Mouse (Mus musculus) forebrain, postnatal 0 days (tissue): Measurements from ENCODE around the gene Myo1d. TPM values are rescaled to one million over a fixed set of nuclear protein-coding genes. Genes with fewer than 3 reads are reported as not detected.
A peak's percentile ranks its signal among the peaks of the same experiment; 100 is the strongest.

Experiments used
- ATAC-seq: fragments of 200-750 bp; cut with Nextera tagmentation; 2 replicates; pipeline ENCODE4 v1.8.0; 2017; ENCODE audit warnings: mild to moderate bottlenecking, moderate library complexity
- DNase-seq: peaks from one replicate; pipeline ENCODE4 v3.0.0-alpha.2; 2015
- H3K27ac ChIP-seq: fragments of 300-500 bp; sonication (generic); 2 replicates; pipeline ENCODE4 v1.5.1; 2014; ENCODE audit warnings: low read depth, mild to moderate bottlenecking, antibody characterized with exemption, low read length, moderate library complexity, mixed read lengths
- H3K27me3 ChIP-seq: fragments of 300-500 bp; sonication (generic); 2 replicates; pipeline ENCODE4 v1.6.1; 2014; ENCODE audit warnings: mild to moderate bottlenecking, low read length, mixed read lengths; ENCODE audit not compliant: insufficient read depth
- H3K36me3 ChIP-seq: fragments of 300-500 bp; sonication (generic); 2 replicates; pipeline ENCODE4 v1.6.1; 2014; ENCODE audit warnings: mild to moderate bottlenecking, moderate library complexity; ENCODE audit not compliant: insufficient read depth
- H3K4me1 ChIP-seq: fragments of 300-500 bp; sonication (generic); 2 replicates; pipeline ENCODE4 v1.6.1; 2014; ENCODE audit warnings: antibody characterized with exemption; ENCODE audit not compliant: insufficient read depth
- H3K4me2 ChIP-seq: fragments of 300-500 bp; sonication (generic); 2 replicates; pipeline ENCODE4 v1.6.1; 2014; ENCODE audit warnings: low read depth, mild to moderate bottlenecking, moderate library complexity
- H3K4me3 ChIP-seq: fragments of 300-500 bp; sonication (generic); 2 replicates; pipeline ENCODE4 v1.5.1; 2014; ENCODE audit warnings: low read depth, low read length, mixed read lengths
- H3K9ac ChIP-seq: fragments of 300-500 bp; sonication (generic); 2 replicates; pipeline ENCODE4 v1.6.1; 2014; ENCODE audit warnings: mild to moderate bottlenecking
- H3K9me3 ChIP-seq: fragments of 300-500 bp; sonication (generic); 2 replicates; pipeline ENCODE4 v1.6.1; 2016; ENCODE audit warnings: low read length
- CTCF ChIP-seq: sonication (generic); IDR thresholded peaks from 2 replicates; pipeline ENCODE4 v1.5.1; 2016; ENCODE audit warnings: antibody characterized with exemption, control low read depth, low read depth
- WGBS: fragments of 180-500 bp; shearing (Covaris S2); extraction: QIAGEN DNeasy Blood & Tissue Kit; methylation state at CpG from one replicate; pipeline ENCODE4 v1.1.7; 2014; 5-methylcytosine and 5-hydroxymethylcytosine counted together
- polyA plus RNA-seq: library from polyadenylated mRNA; unstranded; fragments of >200 nt; fragmentation: Nextera tagmentation; extraction: Ambion mirVana; gene quantifications from 2 replicates; pipeline ENCODE4 v1.2.1, GENCODE M21; 2015
- total RNA-seq: library from RNA; depleted of rRNA; stranded (reverse); fragments of >200 nt; gene quantifications from 2 replicates; pipeline ENCODE4 v1.2.3, GENCODE M21; 2014

Myo1d gene
- total and polyA plus RNA-seq, 2 experiments from 2014 or later = 1.2 to 3.4 TPM

GRCm38 (mm10) chr11:80614949-80615725 lies 164.7 kb downstream of the Myo1d start:
- H3K4me1 ChIP-seq = 0 out of 2 replicates have a peak, but pooled peaks cover 4% of the 10 kb centered on the region
- peak overlapping the region; percentile 66 for H3K27ac ChIP-seq
- DNase-seq = no peak
- no peaks in the 10 kb centered on the region for H3K9me3 ChIP-seq
- no peaks in the 10 kb centered on the region for H3K27me3 ChIP-seq
- H3K4me2 ChIP-seq = no peak overlapping the region
- no peak for TF ChIP-seq CTCF
- ATAC-seq = no peak
- no peak overlapping the region for H3K4me3 ChIP-seq
- no peak overlapping the region for H3K9ac ChIP-seq
- no peaks in the 10 kb centered on the region for H3K36me3 ChIP-seq
- 43% methylated on average over 6 of the region's 6 CpGs for WGBS

- WGBS = 30% methylated on average over 5 of the region's 5 CpGs
- peak; percentile 54; the same call in 1 of the 2 replicates for ATAC-seq
- no peak overlapping the region for H3K27ac ChIP-seq
Measured at GRCm38 (mm10) chr11:80614418-80614817, 165.4 kb downstream of the Myo1d start.

GRCm38 (mm10) chr11:80613534-80613933 lies 166.3 kb downstream of the Myo1d start:
- H3K4me1 ChIP-seq = 0 out of 2 replicates have a peak, but pooled peaks cover 4% of the 10 kb centered on the region
- H3K9me3 ChIP-seq = no peaks in the 10 kb centered on the region
- no peak overlapping the region for H3K27ac ChIP-seq
- no peaks in the 10 kb centered on the region for H3K27me3 ChIP-seq
- H3K4me3 ChIP-seq = no peak overlapping the region
- WGBS = 27% methylated on average over 6 of the region's 6 CpGs
- no peak for TF ChIP-seq CTCF
- no peak overlapping the region for H3K9ac ChIP-seq
- H3K36me3 ChIP-seq = no peaks in the 10 kb centered on the region
- no peak overlapping the region for H3K4me2 ChIP-seq
- no peak for DNase-seq
- ATAC-seq = no peak

More at GRCm38 (mm10) chr11:80614418-80614817, 165.4 kb downstream of the Myo1d start:
- H3K9ac ChIP-seq = no peak overlapping the region
- H3K9me3 ChIP-seq = no peaks in the 10 kb centered on the region
- no peaks in the 10 kb centered on the region for H3K27me3 ChIP-seq
- H3K36me3 ChIP-seq = no peaks in the 10 kb centered on the region
- 0 out of 2 replicates have a peak, but pooled peaks cover 4% of the 10 kb centered on the region for H3K4me1 ChIP-seq
- H3K4me2 ChIP-seq = no peak overlapping the region
- TF ChIP-seq CTCF = peak; percentile 84
- H3K4me3 ChIP-seq = no peak overlapping the region
- peak; percentile 86 for DNase-seq

GRCm38 (mm10) chr11:80602707-80603441 lies 177.0 kb downstream of the Myo1d start:
- peak; percentile 28 for TF ChIP-seq CTCF
- H3K27ac ChIP-seq = peak overlapping the region; percentile 91
- H3K4me3 ChIP-seq = no peak overlapping the region; the same call in 1 of the 2 replicates
- peaks cover 17% of the 10 kb centered on the region for H3K4me1 ChIP-seq
- peak; percentile 88 for ATAC-seq
- WGBS = under 1% methylated on average over 24 of the region's 24 CpGs
- H3K36me3 ChIP-seq = no peaks in the 10 kb centered on the region
- H3K27me3 ChIP-seq = no peaks in the 10 kb centered on the region
- DNase-seq = peak; percentile 87
- H3K4me2 ChIP-seq = peak overlapping the region; percentile 38
- no peaks in the 10 kb centered on the region for H3K9me3 ChIP-seq
- peak overlapping the region; percentile 45 for H3K9ac ChIP-seq

GRCm38 (mm10) chr11:80602041-80602458 lies 177.8 kb downstream of the Myo1d start:
- Histone ChIP-seq H3K27me3 (no peaks in the 10 kb centered on the region), H3K4me3 (no peak overlapping the region), H3K27ac (peak overlapping the region; percentile 91), H3K36me3 (no peaks in the 10 kb centered on the region), H3K9ac (peak overlapping the region; percentile 45; the same call in 1 of the 2 replicates), H3K4me1 (peaks cover 17% of the 10 kb centered on the region), H3K9me3 (no peaks in the 10 kb centered on the region), H3K4me2 (peak overlapping the region; percentile 38)
- peak; percentile 80 for DNase-seq
- ATAC-seq = peak; percentile 37
- peak; percentile 82 for TF ChIP-seq CTCF
- WGBS = 9% methylated on average over 8 of the region's 8 CpGs

- Histone ChIP-seq H3K4me1 (peaks cover 17% of the 10 kb centered on the region), H3K27me3 (no peaks in the 10 kb centered on the region), H3K36me3 (no peaks in the 10 kb centered on the region), H3K9me3 (no peaks in the 10 kb centered on the region), H3K4me3 (no peak overlapping the region), H3K9ac (no peak overlapping the region), H3K27ac (peak overlapping the region; percentile 37), H3K4me2 (no peak overlapping the region)
- TF ChIP-seq CTCF = no peak
- WGBS = 70% methylated on average over 20 of the region's 20 CpGs
- ATAC-seq = no peak
- peak; percentile 27 for DNase-seq
Measured at GRCm38 (mm10) chr11:80601040-80601864, 178.6 kb downstream of the Myo1d start.
